Mouse (Mus musculus) activated CD4-positive, CD25-positive, alpha-beta regulatory T cell, adult 4 months (primary cell): ENCODE results near the gene Fzd10. TPM values are rescaled to one million over a fixed set of nuclear protein-coding genes. Genes with fewer than 3 reads are reported as not detected.

Experiments used
- ATAC-seq: one replicate; pipeline ENCODE4 v1.8.0; 2017
- polyA plus RNA-seq, 2 experiments: library from polyadenylated mRNA; unstranded; fragments of 100-300 nt; shearing (Covaris generic); gene quantifications; one replicate each; pipeline ENCODE4 v1.2.1; 2017

Gene Fzd10
- polyA plus RNA-seq, 2 experiments from 2014 or later: not detected

GRCm38 (mm10) chr5:128601036-128602019 is 684 bp downstream of the Fzd10 start:
- ATAC-seq: no peak

- no peak for ATAC-seq
Observed at GRCm38 (mm10) chr5:128603693-128604092, 3.0 kb downstream of the Fzd10 start.

- ATAC-seq: no peak
Observed at GRCm38 (mm10) chr5:128606596-128606995, 6.0 kb downstream of the Fzd10 start.

GRCm38 (mm10) chr5:128609091-128609490 is 8.4 kb downstream of the Fzd10 start:
- no peak for ATAC-seq

- no peak for ATAC-seq
Observed at GRCm38 (mm10) chr5:128617621-128618020, 17.0 kb downstream of the Fzd10 start.

GRCm38 (mm10) chr5:128619987-128620386 is 19.3 kb downstream of the Fzd10 start:
- ATAC-seq: no peak

- ATAC-seq: no peak
Observed at GRCm38 (mm10) chr5:128620408-128620807, 19.8 kb downstream of the Fzd10 start.

GRCm38 (mm10) chr5:128627763-128628162 is 27.1 kb downstream of the Fzd10 start:
- no peak for ATAC-seq

- ATAC-seq: no peak
Observed at GRCm38 (mm10) chr5:128636648-128637047, 36.0 kb downstream of the Fzd10 start.

- no peak for ATAC-seq
Observed at GRCm38 (mm10) chr5:128637071-128638015, 36.7 kb downstream of the Fzd10 start.

GRCm38 (mm10) chr5:128638716-128639115 is 38.1 kb downstream of the Fzd10 start:
- no peak for ATAC-seq

- ATAC-seq: no peak
Observed at GRCm38 (mm10) chr5:128643065-128643464, 42.4 kb downstream of the Fzd10 start.

- ATAC-seq: no peak
Observed at GRCm38 (mm10) chr5:128645720-128646119, 45.1 kb downstream of the Fzd10 start.

GRCm38 (mm10) chr5:128646286-128646685 is 45.6 kb downstream of the Fzd10 start:
- no peak for ATAC-seq

GRCm38 (mm10) chr5:128647221-128647730 is 46.6 kb downstream of the Fzd10 start:
- no peak for ATAC-seq

GRCm38 (mm10) chr5:128649336-128649897 is 48.8 kb downstream of the Fzd10 start:
- no peak for ATAC-seq

Other genes with a start within 250 kb of the Fzd10 start
- gene Tmem132d, start 167.8 kb upstream of the Fzd10 start, polyA plus RNA-seq: not detected
- gene Piwil1, start 101.7 kb downstream of the Fzd10 start, polyA plus RNA-seq: under 1 TPM in 1 of 2 experiments, not detected in 1; 0.13 TPM